Mouse (Mus musculus) brain, embryonic 14.5 days (tissue): ENCODE measurements around the gene Ppp1r14d.

ENCODE experiments used
- CTCF ChIP-seq: fragments of 200-500 bp; IDR thresholded peaks from 2 replicates; pipeline ENCODE4 v1.5.1; 2012; ENCODE audit warnings: inconsistent platforms, mild to moderate bottlenecking, moderate library complexity, borderline replicate concordance; ENCODE audit not compliant: insufficient read depth, insufficient read length; ENCODE audit errors: extremely low read depth
- POLR2A ChIP-seq: fragments of 200-500 bp; IDR thresholded peaks from 2 replicates; pipeline ENCODE4 v1.6.1; 2012; ENCODE audit warnings: mild to moderate bottlenecking, inconsistent platforms, borderline replicate concordance; ENCODE audit not compliant: poor library complexity, insufficient read depth, insufficient read length, severe bottlenecking; ENCODE audit errors: extremely low read depth

GRCm38 (mm10) chr2:119209176-119209507 lies 20.6 kb downstream of the Ppp1r14d start:
- TF ChIP-seq POLR2A (no peak), CTCF (no peak)
